Mouse (Mus musculus): ENCODE data around the gene Msmp.

DNA sequence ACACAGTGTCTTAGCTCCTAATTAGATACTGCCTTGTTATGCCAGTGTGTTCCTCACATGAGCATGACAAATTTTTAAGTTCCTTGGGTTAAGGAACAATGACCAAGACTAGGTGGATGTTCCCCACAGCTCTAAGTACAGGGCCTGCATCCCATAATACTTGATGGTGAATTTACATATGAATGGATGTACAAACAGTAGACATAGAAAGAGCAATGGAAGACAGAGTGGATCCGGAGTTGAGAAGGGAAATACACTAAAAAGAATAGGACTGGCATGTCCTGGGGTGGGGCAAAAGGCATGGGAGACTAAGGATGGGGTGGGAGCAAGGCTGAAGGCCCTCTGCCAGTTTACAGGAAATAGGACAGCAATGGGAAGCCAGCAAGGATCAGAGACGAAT, 8.9 kb downstream of the Msmp start:
- TF ChIP-seq ZC3H11A (IDR thresholded peaks at IDR 0.05; ENCODE audit: borderline replicate concordance, low read depth, low read length) (no peak), HCFC1 (IDR thresholded peaks at IDR 0.05; ENCODE audit: borderline replicate concordance, insufficient read depth, low read length) (no peak), ZNF384 (IDR thresholded peaks at IDR 0.05; ENCODE audit: low read depth, low read length) (no peak), CHD2 (IDR thresholded peaks at IDR 0.05; ENCODE audit: low read depth, low read length) (no peak)

Measured in ES-E14 (cell line).